Mouse (Mus musculus) neural tube, embryonic 10.5 days (tissue): ENCODE results near the gene Exosc10.

Experiments
- DNase-seq: peaks from one replicate; pipeline ENCODE4 v3.0.0-alpha.2; 2017; ENCODE audit warnings: low spot score; ENCODE audit errors: extremely low spot score

Exosc10 gene

GRCm38 (mm10) chr4:148604541-148605165 lies 46.4 kb downstream of the Exosc10 start:
- DNase-seq, result peak; percentile 64

- DNase-seq, result peak; percentile 48
These were observed 49.5 kb downstream of the Exosc10 start for GRCm38 (mm10) chr4:148607758-148608157.

- DNase-seq, result no peak
These were observed 51.6 kb downstream of the Exosc10 start for GRCm38 (mm10) chr4:148609805-148610204.

- no peak for DNase-seq
These were observed 52.6 kb downstream of the Exosc10 start for GRCm38 (mm10) chr4:148610631-148611364.

GRCm38 (mm10) chr4:148612557-148612956 lies 54.3 kb downstream of the Exosc10 start:
- DNase-seq, result no peak

GRCm38 (mm10) chr4:148613738-148614137 lies 55.5 kb downstream of the Exosc10 start:
- no peak for DNase-seq

GRCm38 (mm10) chr4:148619805-148620204 lies 61.6 kb downstream of the Exosc10 start:
- DNase-seq, result no peak

- no peak for DNase-seq
These were observed 62.5 kb downstream of the Exosc10 start for GRCm38 (mm10) chr4:148620718-148621117.

GRCm38 (mm10) chr4:148622485-148622884 lies 64.3 kb downstream of the Exosc10 start:
- DNase-seq, result no peak

GRCm38 (mm10) chr4:148623609-148624008 lies 65.4 kb downstream of the Exosc10 start:
- no peak for DNase-seq

- no peak for DNase-seq
These were observed 66.8 kb downstream of the Exosc10 start for GRCm38 (mm10) chr4:148625010-148625409.

GRCm38 (mm10) chr4:148625756-148626622 lies 67.8 kb downstream of the Exosc10 start:
- DNase-seq, result no peak

- peak; percentile 95 for DNase-seq
These were observed 68.5 kb downstream of the Exosc10 start, which contains the start of gene Tardbp for GRCm38 (mm10) chr4:148626623-148627185. TSS of gene Tardbp (minus strand) at chr4:148627019.

GRCm38 (mm10) chr4:148627246-148627645 lies 69.0 kb downstream of the Exosc10 start:
- no peak for DNase-seq
